Mouse (Mus musculus): ENCODE data around the gene Fancc.
"Not testable (repeated sequence)": the region's sequence is repeated elsewhere in the genome, so short reads cannot be mapped to it uniquely, and the experiment has no call there.

Gene Fancc

DNA sequence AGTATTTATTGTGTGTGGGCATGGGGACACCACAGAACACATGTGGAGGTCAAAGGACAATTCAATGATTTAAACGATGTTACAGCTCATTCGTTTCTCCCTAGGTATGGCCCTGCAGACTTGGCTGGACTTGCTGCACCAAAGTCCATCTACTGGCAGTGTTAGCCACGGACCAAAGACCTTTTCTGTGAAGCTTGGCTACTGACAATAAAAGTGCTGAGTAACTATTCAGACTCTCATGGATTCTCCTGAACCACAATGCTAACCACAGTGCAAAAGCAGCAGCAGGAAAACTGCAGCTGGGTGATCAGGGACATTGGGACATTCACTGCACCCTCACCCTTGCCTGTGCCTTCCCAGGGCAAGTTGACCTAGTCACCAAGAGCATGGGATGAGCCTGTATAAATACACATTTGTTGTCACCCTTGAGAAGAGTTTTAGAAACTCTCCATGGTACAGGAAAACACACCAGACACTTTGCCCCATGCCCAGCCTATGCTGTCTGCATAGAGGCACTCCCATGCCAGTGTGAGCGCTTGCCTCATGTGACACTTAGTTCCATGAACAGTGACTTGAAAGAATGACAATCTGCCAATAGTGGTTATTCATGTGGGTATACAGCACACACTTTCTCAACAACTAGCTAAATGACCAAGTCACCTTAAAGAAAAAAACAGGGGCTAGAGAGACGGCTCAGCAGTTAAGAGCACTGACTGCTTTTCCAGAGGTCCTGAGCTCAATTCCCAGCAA, 151.4 kb downstream of the Fancc start:
- no peak for DNase-seq

DNA sequence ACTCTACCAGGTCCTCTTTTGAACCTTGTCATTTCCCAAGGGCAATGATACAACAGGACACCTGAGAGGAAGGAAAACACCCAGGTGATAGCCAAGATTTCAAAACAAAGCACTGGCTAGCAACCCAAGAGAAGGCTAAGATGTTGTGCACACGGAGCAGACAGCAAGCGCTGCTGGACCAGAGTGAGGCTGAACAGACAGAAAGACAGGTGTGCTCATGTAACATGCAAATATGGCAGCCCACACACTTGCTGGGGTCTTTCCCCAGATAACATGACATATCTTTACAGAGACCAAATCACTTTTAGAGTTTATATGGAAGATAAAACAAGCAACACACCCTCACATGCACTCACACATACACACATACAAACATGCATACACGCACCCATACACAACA, 152.6 kb downstream of the Fancc start:
- no peak for DNase-seq

GRCm38 (mm10) chr13:63342781-63343180, 154.3 kb downstream of the Fancc start:
- DNase-seq, result no peak

DNA sequence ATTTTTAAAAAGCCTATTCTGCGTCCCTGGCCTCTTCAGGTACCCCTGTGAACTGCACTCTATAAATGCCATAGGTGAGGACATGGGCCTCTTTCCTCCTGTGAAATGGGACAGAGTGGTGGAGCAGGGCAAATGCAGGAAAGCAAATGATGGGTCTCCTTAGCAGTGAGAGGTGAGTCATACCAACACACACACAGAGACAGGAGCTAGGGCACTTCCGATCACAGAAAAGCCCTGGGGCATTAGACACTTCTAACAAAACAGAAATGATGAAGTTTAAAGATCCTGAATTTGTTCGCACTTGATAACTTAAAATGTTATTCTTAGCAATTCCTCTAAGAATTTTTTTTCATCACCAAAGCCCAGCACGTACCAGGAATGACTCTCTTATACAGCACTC, 157.1 kb downstream of the Fancc start:
- no peak for DNase-seq

DNA sequence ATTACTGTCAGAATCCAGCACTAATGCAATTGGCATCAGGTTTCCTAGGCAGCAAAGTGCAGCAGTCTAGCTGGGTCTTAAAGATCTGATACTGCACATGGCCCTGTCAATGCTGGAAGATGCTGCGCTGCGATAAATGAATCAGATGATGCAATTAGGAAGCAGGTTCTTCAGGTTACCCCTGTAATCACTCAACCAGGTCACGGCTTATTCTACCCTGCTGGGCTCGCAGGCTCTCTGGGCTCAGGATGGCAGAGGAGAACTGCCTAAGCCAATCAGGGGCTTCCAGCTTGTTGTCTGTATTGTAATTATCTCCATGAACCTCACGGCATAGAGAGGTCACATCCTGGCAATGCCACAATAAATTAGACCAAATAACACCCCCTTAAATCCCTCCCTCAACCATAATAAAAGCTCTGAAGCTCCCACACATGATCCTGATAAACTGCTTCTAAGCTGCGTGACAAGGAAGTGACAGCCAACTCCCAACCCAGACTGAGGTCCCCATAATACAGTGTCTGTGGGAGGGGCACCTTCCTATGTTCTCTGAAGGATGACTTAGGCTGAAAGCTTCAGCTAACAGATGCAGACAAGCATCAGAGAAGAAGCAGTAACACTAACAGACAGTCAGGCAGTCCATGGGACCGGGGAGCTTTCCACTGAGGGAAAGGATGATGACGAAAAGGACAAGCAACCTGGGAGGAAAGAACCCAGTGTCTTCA, 159.7 kb downstream of the Fancc start:
- DNase-seq, result no peak

DNA sequence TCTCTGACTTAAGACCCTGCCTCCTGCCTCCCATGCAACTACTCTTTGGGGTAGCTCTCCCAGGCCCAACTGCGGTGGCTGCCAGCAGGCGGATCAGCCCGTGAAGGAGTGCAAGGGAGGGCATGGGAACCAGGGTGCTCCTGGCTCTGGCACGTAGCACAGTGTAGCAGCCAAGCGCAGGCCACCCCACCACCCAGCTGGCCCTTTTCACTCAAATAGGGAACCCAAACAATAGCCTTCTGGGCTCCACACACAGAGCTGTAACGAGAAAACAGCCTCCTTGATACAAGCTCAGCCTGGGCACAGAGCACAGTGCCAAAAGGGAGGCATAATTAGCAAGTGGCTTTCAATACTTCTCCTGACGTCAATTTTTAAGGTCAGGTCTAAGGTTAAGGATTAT, 160.7 kb downstream of the Fancc start:
- no peak for DNase-seq

- peak in 1 of 2 experiments; percentile 36 for DNase-seq
Measured at GRCm38 (mm10) chr13:63335421-63336134, 161.5 kb downstream of the Fancc start.

- peak; percentile 40 to 52 for DNase-seq
Measured at GRCm38 (mm10) chr13:63332576-63333300, 164.3 kb downstream of the Fancc start.

- peak; percentile 53 to 64 for DNase-seq
Measured at GRCm38 (mm10) chr13:63331379-63331778, 165.7 kb downstream of the Fancc start.

DNA sequence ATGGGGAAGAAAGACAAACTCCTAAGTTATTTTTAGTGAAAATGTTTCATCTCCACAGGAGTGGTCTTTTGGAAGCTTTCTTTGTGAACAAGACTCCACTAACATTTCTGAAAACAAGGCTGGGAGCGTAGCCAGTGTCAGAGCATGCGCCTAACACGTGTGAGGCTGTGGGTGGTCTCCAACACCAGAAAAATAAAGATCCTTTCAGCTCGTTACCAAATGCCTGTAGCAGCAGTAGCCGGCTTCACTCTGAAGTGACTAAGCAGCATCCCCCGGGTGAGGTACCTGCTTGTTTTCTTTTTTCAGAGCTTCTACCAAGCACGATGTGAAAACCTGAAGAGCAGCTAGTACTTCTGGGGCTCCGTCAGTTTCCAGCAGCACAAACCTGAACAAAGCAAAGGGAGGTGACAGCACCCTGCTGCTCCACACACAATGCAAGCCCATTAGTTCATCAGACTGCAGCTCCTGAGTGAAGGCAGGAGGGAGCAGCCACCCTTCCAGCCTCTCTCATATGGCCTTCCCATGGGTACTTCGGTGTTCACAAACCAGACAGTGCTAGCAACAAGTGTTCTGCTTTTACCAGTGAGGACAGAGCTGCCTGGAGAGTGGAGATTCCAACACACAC, 166.7 kb downstream of the Fancc start:
- no peak for DNase-seq

DNA sequence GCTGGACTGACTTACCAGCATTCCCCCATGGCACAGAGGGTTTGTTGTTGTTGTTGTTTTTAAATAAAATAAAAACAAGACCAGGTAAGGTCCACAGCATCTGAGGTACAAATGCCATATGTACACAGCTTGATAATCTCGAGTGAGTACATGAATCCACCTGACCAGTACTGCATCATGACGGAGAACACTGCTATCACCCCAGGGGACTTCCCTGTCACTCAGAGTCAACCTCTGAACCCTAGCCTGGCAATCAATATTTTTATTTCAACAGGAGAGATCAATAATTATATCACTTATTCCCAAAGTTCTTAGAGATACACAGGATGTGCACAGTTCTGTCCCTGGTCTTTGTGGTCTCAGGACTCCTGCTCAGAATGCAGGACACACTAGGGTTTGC, 171.1 kb downstream of the Fancc start:
- DNase-seq, result no peak

- DNase-seq, result peak in 1 of 2 experiments; percentile 60
Measured at GRCm38 (mm10) chr13:63324978-63325848, 171.9 kb downstream of the Fancc start.

DNA sequence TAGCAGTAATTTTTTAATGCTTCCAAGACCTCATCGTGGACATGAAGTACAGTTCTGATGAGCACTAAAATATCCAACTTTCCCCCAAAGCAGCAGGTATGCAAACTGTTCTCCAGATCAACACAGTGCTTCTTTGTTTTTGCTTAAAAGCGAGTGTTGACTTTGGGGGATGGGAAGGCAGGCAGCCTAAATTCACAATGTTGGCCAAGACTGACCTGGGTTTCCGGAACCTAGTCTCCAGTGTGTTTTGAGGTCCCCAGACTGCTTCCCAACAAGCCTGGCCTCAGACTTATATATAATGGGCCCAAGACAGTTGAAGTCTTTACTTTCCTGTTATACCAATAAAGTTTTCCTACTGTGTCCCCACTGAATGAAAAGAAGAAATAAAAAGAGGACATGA, 172.8 kb downstream of the Fancc start:
- no peak for DNase-seq

DNA sequence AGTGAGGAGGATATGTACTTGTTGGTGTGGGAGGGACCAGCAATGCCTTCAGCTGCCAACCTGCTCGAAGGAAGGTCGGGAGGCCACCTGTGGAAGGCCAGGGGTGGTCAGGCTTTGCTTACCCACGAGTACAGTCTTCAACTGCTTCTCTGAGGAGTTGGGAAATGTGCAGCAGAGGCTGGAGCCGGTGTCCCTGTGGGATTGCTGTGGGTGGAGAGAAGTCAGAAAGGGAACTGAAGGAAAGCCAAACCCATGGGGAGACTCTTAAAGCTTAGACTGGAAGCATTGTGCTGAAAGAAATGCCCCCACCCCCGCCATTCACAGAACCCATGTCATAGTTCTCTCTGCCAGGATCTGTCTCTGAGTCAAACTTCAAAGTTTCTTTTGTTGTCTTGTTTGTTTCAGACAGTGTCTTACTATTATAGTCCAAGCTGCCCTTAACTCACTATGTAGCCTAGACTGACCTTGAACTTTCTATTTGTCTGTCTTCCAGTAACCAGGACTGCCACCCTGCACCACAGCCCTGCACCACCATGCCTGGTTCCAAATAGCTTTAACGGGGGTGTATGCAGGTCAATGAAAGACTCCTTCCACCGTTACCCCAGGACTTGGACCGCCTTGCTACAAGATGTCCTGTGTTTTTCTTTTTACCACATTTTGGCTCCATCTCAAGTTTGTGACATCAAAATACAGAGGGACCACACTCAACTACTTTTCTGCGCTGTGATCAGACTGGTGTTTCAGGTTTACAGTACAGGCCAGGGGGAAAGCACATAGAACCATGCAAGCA, 173.6 kb downstream of the Fancc start:
- DNase-seq, result no peak

- no peak for DNase-seq
Measured at GRCm38 (mm10) chr13:63322756-63323155, 174.3 kb downstream of the Fancc start.

DNA sequence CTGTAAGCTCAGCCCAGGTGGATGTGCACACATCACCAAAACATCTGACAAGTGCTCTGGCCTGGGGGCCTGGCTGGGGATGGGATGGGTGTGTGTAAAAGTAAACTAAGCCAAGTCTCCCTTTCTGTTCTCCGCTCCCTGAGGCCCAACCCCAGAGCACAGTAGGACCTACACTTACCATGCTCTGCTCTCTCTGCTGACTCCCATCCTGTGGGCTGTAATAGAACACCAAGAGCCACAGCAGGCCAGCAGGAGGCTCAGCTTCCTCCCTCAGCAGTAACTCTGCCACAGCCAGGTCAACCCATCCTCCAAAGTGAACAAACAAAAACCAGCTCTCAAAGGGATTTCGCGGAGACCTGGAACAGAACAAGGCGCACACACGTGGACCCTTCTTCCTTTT, 175.4 kb downstream of the Fancc start:
- no peak for DNase-seq

DNA sequence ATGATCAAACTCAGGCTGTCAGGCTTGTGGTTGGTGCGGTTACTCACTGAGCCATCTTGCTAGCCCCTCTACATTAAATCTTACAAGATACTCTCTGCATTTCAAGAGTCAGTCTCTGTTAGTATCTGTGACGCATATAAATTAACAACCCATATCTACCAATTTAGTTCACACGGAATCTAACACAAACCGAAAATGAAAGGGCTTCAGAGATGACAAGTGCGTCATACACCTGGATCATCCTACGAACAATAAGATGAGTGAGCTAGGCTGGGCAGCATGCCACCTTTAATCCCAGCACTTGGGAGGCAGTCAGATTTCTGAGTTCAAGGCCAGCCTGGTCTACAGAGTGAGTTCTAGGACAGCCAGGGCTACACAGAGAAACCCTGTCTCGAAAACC, 177.3 kb downstream of the Fancc start:
- DNase-seq, result no peak

DNA sequence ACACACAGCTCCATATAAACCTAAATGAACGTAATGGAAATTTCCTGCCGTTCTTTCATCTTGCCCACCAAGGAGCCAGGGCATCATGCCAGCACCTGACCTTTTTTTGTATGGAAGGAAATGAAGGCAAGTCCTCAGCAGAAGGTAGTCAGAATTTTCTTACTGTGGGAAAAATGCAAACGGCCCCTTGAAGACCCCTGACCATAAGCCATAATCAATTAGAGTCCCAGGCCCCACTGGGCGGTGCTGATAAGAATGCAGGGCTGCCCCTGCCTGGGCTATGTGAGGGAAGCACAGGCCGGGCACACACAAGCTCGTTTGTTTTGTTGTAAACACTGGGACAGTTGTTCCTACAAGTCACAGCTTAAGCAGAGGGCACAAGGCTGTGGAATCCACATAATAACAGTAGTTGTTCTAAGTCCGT, 179.4 kb downstream of the Fancc start:
- no peak for DNase-seq

DNA sequence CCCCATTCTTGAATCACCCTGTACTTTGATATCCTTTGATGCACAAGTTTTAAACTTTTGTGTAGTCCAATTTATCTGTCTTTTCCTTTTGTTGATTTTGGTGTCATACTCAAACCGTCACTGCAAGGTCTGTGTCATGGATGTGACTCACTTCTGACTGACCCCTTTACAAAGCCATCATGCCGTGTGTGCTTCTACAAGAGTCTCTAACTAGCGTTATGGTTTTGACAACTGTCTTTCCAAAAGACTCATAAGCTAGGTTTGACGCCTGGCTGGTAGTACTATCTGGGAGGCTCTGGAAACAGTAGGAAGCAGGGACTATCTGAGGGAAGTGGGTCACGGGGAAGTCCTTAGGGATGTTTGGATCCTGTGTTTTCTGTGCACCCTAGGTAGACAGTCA, 180.7 kb downstream of the Fancc start:
- no peak for DNase-seq

DNA sequence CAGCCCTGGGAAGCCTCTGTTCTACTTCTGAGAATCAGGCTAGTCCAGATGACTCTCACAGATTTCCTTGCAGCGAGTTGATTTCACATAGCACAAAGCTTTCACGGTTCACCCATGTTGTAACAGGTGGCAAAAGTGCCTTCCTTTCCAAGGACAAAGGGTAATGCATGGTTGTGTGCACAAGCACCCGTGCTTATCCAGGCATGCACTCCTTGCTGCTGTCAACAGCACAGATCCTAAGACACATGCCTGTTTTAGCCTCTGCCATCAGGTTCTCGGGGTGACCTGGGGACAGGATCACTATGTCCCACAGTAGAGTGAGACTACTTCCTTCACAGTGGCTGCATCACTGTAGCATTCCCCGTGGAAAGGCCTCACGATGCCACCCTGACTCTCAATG, 181.3 kb downstream of the Fancc start:
- no peak for DNase-seq

- not testable (repeated sequence) for DNase-seq
Measured at GRCm38 (mm10) chr13:63315111-63315510, 182.0 kb downstream of the Fancc start.
